Mouse (Mus musculus) intestine, embryonic 16.5 days (tissue): ENCODE data around the gene Wbp1l. TPM values are rescaled to one million over a fixed set of nuclear protein-coding genes. Genes with fewer than 3 reads are reported as not detected.

Source experiments
- ATAC-seq: fragments of 200-750 bp; cut with Nextera tagmentation; 2 replicates; pipeline ENCODE4 v1.8.0; 2017; ENCODE audit warnings: moderate TSS enrichment, moderate library complexity
- H3K27ac ChIP-seq: fragments of 300-500 bp; sonication (generic); 2 replicates; pipeline ENCODE4 v1.5.1; 2014; ENCODE audit warnings: mild to moderate bottlenecking, low read length
- H3K27me3 ChIP-seq: fragments of 300-500 bp; sonication (generic); replicated peaks from 2 replicates; pipeline ENCODE4 v1.6.1; 2014; ENCODE audit warnings: low read length, control low read depth, mixed read lengths; ENCODE audit not compliant: control insufficient read depth, insufficient read depth
- H3K36me3 ChIP-seq: fragments of 300-500 bp; sonication (generic); 2 replicates; pipeline ENCODE4 v1.6.1; 2014; ENCODE audit warnings: low read length, control low read depth; ENCODE audit not compliant: control insufficient read depth, insufficient read depth
- H3K4me1 ChIP-seq: fragments of 300-500 bp; sonication (generic); 2 replicates; pipeline ENCODE4 v1.6.1; 2014; ENCODE audit warnings: low read length, control low read depth, mixed read lengths; ENCODE audit not compliant: control insufficient read depth, insufficient read depth
- H3K4me2 ChIP-seq: fragments of 300-500 bp; sonication (generic); 2 replicates; pipeline ENCODE4 v1.6.1; 2014; ENCODE audit warnings: low read depth, low read length, control low read depth
- H3K4me3 ChIP-seq: fragments of 300-500 bp; sonication (generic); 2 replicates; pipeline ENCODE4 v1.5.1; 2014; ENCODE audit warnings: mild to moderate bottlenecking, low read length
- H3K9ac ChIP-seq: fragments of 300-500 bp; sonication (generic); 2 replicates; pipeline ENCODE4 v1.6.1; 2014; ENCODE audit warnings: low read depth, low read length
- H3K9me3 ChIP-seq: fragments of 300-500 bp; sonication (generic); 2 replicates; pipeline ENCODE4 v1.6.1; 2016; ENCODE audit warnings: low read length, control low read depth; ENCODE audit not compliant: control insufficient read depth
- WGBS: fragments of 180-500 bp; shearing (Covaris S2); extraction: QIAGEN DNeasy Blood & Tissue Kit; methylation state at CpG from one replicate; pipeline ENCODE4 v1.1.7; 2014; 5-methylcytosine and 5-hydroxymethylcytosine counted together
- polyA plus RNA-seq: library from polyadenylated mRNA; unstranded; fragments of >200 nt; fragmentation: Nextera tagmentation; extraction: Ambion mirVana; gene quantifications from 2 replicates; pipeline ENCODE4 v1.2.1, GENCODE M21; 2015

Gene Wbp1l
- polyA plus RNA-seq, 1 experiment from 2014 or later: 39.3 TPM

- H3K4me1 ChIP-seq: peaks cover 44% of the 10 kb centered on the region
These were observed 24.3 kb downstream of the Wbp1l start for GRCm38 (mm10) chr19:46623194-46623667.

GRCm38 (mm10) chr19:46623790-46624772 lies 25.2 kb downstream of the Wbp1l start:
- Histone ChIP-seq H3K4me3 (peak overlapping the region; percentile 46), H3K27ac (peak overlapping the region; percentile 82), H3K4me2 (peak overlapping the region; percentile 54), H3K9ac (peak overlapping the region; percentile 65), H3K4me1 (peaks cover 45% of the 10 kb centered on the region), H3K36me3 (no peaks in the 10 kb centered on the region), H3K9me3 (no peaks in the 10 kb centered on the region), H3K27me3 (no peaks in the 10 kb centered on the region)
- WGBS: 32% methylated on average over 19 of the region's 19 CpGs
- peak; percentile 22 for ATAC-seq

More at GRCm38 (mm10) chr19:46623194-46623667, 24.3 kb downstream of the Wbp1l start:
- H3K9ac ChIP-seq: peak overlapping the region; percentile 65
- peak overlapping the region; percentile 46 for H3K4me3 ChIP-seq
- peak overlapping the region; percentile 54 for H3K4me2 ChIP-seq
- H3K27me3 ChIP-seq: no peaks in the 10 kb centered on the region
- no peaks in the 10 kb centered on the region for H3K36me3 ChIP-seq
- ATAC-seq: peak; percentile 79
- WGBS: 7% methylated on average over 16 of the region's 16 CpGs
- H3K27ac ChIP-seq: peak overlapping the region; percentile 83
- H3K9me3 ChIP-seq: no peaks in the 10 kb centered on the region

GRCm38 (mm10) chr19:46625015-46625414 lies 26.1 kb downstream of the Wbp1l start:
- no peaks in the 10 kb centered on the region for H3K36me3 ChIP-seq
- H3K4me1 ChIP-seq: peaks cover 36% of the 10 kb centered on the region
- H3K9ac ChIP-seq: no peak overlapping the region
- no peaks in the 10 kb centered on the region for H3K27me3 ChIP-seq
- no peaks in the 10 kb centered on the region for H3K9me3 ChIP-seq
- no peak overlapping the region for H3K4me3 ChIP-seq
- H3K4me2 ChIP-seq: no peak overlapping the region
- ATAC-seq: no peak
- whole genome bisulfite sequencing: 93% methylated on average over 12 of the region's 12 CpGs
- H3K27ac ChIP-seq: no peak overlapping the region

GRCm38 (mm10) chr19:46625519-46625918 lies 26.6 kb downstream of the Wbp1l start:
- Histone ChIP-seq H3K27me3 (no peaks in the 10 kb centered on the region), H3K27ac (no peak overlapping the region), H3K4me2 (no peak overlapping the region), H3K9me3 (no peaks in the 10 kb centered on the region), H3K36me3 (no peaks in the 10 kb centered on the region), H3K4me3 (no peak overlapping the region), H3K4me1 (peaks cover 33% of the 10 kb centered on the region), H3K9ac (no peak overlapping the region)
- no peak for ATAC-seq
- 46% methylated on average over 10 of the region's 10 CpGs for WGBS

- H3K4me3 ChIP-seq: no peak overlapping the region
- no peaks in the 10 kb centered on the region for H3K9me3 ChIP-seq
- H3K27me3 ChIP-seq: no peaks in the 10 kb centered on the region
- no peak overlapping the region for H3K4me2 ChIP-seq
- H3K27ac ChIP-seq: no peak overlapping the region
- no peak for ATAC-seq
- 71% methylated on average over 10 of the region's 10 CpGs for WGBS
- no peaks in the 10 kb centered on the region; the same call in 1 of the 2 replicates for H3K36me3 ChIP-seq
- peaks cover 14% of the 10 kb centered on the region for H3K4me1 ChIP-seq
- H3K9ac ChIP-seq: no peak overlapping the region
These were observed 29.5 kb downstream of the Wbp1l start for GRCm38 (mm10) chr19:46628403-46628802.

GRCm38 (mm10) chr19:46629807-46630206 lies 30.9 kb downstream of the Wbp1l start:
- Histone ChIP-seq H3K4me3 (no peak overlapping the region), H3K4me2 (no peak overlapping the region), H3K9ac (no peak overlapping the region), H3K9me3 (no peaks in the 10 kb centered on the region), H3K27ac (no peak overlapping the region), H3K27me3 (no peaks in the 10 kb centered on the region), H3K4me1 (peaks cover 7% of the 10 kb centered on the region), H3K36me3 (no peaks in the 10 kb centered on the region; the same call in 1 of the 2 replicates)
- WGBS: 73% methylated on average over 9 of the region's 9 CpGs
- ATAC-seq: no peak

- H3K4me2 ChIP-seq: no peak overlapping the region
- no peaks in the 10 kb centered on the region; the same call in 1 of the 2 replicates for H3K36me3 ChIP-seq
- no peaks in the 10 kb centered on the region for H3K27me3 ChIP-seq
- no peak overlapping the region for H3K4me3 ChIP-seq
- no peak overlapping the region for H3K27ac ChIP-seq
- no peak for ATAC-seq
- no peaks in the 10 kb centered on the region for H3K9me3 ChIP-seq
- no peak overlapping the region for H3K9ac ChIP-seq
- WGBS: 89% methylated on average over 9 of the region's 9 CpGs
- H3K4me1 ChIP-seq: peaks cover 21% of the 10 kb centered on the region
These were observed 32.8 kb downstream of the Wbp1l start for GRCm38 (mm10) chr19:46631637-46632036.

- no peak overlapping the region for H3K4me3 ChIP-seq
- H3K9me3 ChIP-seq: no peaks in the 10 kb centered on the region
- ATAC-seq: no peak
- H3K4me1 ChIP-seq: peaks cover 24% of the 10 kb centered on the region
- H3K4me2 ChIP-seq: no peak overlapping the region
- H3K36me3 ChIP-seq: peaks cover 3% of the 10 kb centered on the region; the same call in 1 of the 2 replicates
- H3K27me3 ChIP-seq: no peaks in the 10 kb centered on the region
- 34% methylated on average over 9 of the region's 9 CpGs for WGBS
- no peak overlapping the region for H3K27ac ChIP-seq
- H3K9ac ChIP-seq: no peak overlapping the region
These were observed 36.9 kb downstream of the Wbp1l start for GRCm38 (mm10) chr19:46635766-46636165.

- no peak for ATAC-seq
These were observed 38.7 kb downstream of the Wbp1l start for GRCm38 (mm10) chr19:46637598-46637997.

More at GRCm38 (mm10) chr19:46637598-46637997, 38.7 kb downstream of the Wbp1l start:
- no peak overlapping the region for H3K9ac ChIP-seq
- 0 out of 2 replicates have a peak, but pooled peaks cover 3% of the 10 kb centered on the region for H3K36me3 ChIP-seq
- peaks cover 42% of the 10 kb centered on the region for H3K4me1 ChIP-seq
- no peaks in the 10 kb centered on the region for H3K9me3 ChIP-seq
- no peak overlapping the region for H3K27ac ChIP-seq
- H3K4me3 ChIP-seq: no peak overlapping the region
- H3K4me2 ChIP-seq: no peak overlapping the region
- WGBS: 84% methylated on average over 6 of the region's 6 CpGs
- no peaks in the 10 kb centered on the region for H3K27me3 ChIP-seq
